Mouse (Mus musculus) embryonic facial prominence, embryonic 14.5 days (tissue): ENCODE measurements around the gene Gm28048. TPM values are rescaled to one million over a fixed set of nuclear protein-coding genes. Genes with fewer than 3 reads are reported as not detected.
A peak's percentile ranks its signal among the peaks of the same experiment; 100 is the strongest.

Experiments
- ATAC-seq: fragments of 200-750 bp; cut with Nextera tagmentation; 2 replicates; pipeline ENCODE4 v1.8.0; 2017; ENCODE audit warnings: low read depth, moderate number of reproducible peaks, moderate TSS enrichment
- DNase-seq: peaks from one replicate; pipeline ENCODE4 v3.0.0-alpha.2; 2015; ENCODE audit warnings: low spot score
- H3K27ac ChIP-seq: fragments of 300-500 bp; sonication (generic); replicated peaks from 2 replicates; pipeline ENCODE4 v1.5.1; 2014; ENCODE audit warnings: low read depth, mild to moderate bottlenecking, low read length, moderate library complexity
- H3K27me3 ChIP-seq: fragments of 300-500 bp; sonication (generic); replicated peaks from 2 replicates; pipeline ENCODE4 v1.6.1; 2014; ENCODE audit warnings: low read length; ENCODE audit not compliant: control insufficient read depth, insufficient read depth
- H3K36me3 ChIP-seq: fragments of 300-500 bp; sonication (generic); 2 replicates; pipeline ENCODE4 v1.6.1; 2014; ENCODE audit warnings: low read length, mixed read lengths; ENCODE audit not compliant: control insufficient read depth, insufficient read depth
- H3K4me1 ChIP-seq: fragments of 300-500 bp; sonication (generic); 2 replicates; pipeline ENCODE4 v1.6.1; 2014; ENCODE audit warnings: antibody characterized with exemption, low read length; ENCODE audit not compliant: control insufficient read depth, insufficient read depth
- H3K4me2 ChIP-seq: fragments of 300-500 bp; sonication (generic); 2 replicates; pipeline ENCODE4 v1.6.1; 2014; ENCODE audit warnings: low read depth, mild to moderate bottlenecking, low read length, moderate library complexity, mixed read lengths
- H3K4me3 ChIP-seq: fragments of 300-500 bp; sonication (generic); 2 replicates; pipeline ENCODE4 v1.5.1; 2014; ENCODE audit warnings: low read depth, mild to moderate bottlenecking, low read length
- H3K9ac ChIP-seq: fragments of 300-500 bp; sonication (generic); 2 replicates; pipeline ENCODE4 v1.6.1; 2014; ENCODE audit warnings: low read depth, mild to moderate bottlenecking, low read length, moderate library complexity, mixed read lengths
- H3K9me3 ChIP-seq: fragments of 300-500 bp; sonication (generic); 2 replicates; pipeline ENCODE4 v1.6.1; 2016; ENCODE audit warnings: low read length; ENCODE audit not compliant: control insufficient read depth
- WGBS: fragments of 180-500 bp; shearing (Covaris S2); extraction: QIAGEN DNeasy Blood & Tissue Kit; methylation state at CpG from one replicate; pipeline ENCODE4 v1.1.7; 2014; 5-methylcytosine and 5-hydroxymethylcytosine counted together
- polyA plus RNA-seq: library from polyadenylated mRNA; unstranded; fragments of >200 nt; fragmentation: Nextera tagmentation; extraction: Ambion mirVana; gene quantifications from 2 replicates; pipeline ENCODE4 v1.2.1, GENCODE M21; 2014

Gene Gm28048
- polyA plus RNA-seq, 1 experiment from 2014 or later = 13.6 TPM

- peaks cover 42% of the 10 kb centered on the region for H3K36me3 ChIP-seq
- H3K27me3 ChIP-seq = no peaks in the 10 kb centered on the region
- DNase-seq (peak; percentile 89), ATAC-seq (peak; percentile 82)
- peak within 1 kb of the TSS; percentile 60 for H3K4me3 ChIP-seq
- H3K4me2 ChIP-seq = peak within 1 kb of the TSS; percentile 70
- H3K4me1 ChIP-seq = no peaks in the 10 kb centered on the region
- peaks cover 57% of the 10 kb centered on the region for H3K9me3 ChIP-seq
- H3K27ac ChIP-seq = peak within 1 kb of the TSS; percentile 80
- peak within 1 kb of the TSS; percentile 70 for H3K9ac ChIP-seq
- 58% methylated on average over 56 of the region's 56 CpGs for WGBS
These were observed 9.8 kb downstream of the Gm28048 start, which contains the start of gene Zrsr1 for GRCm38 (mm10) chr11:22971835-22972709. Zrsr1 (plus strand) TSS chr11:22972005.

GRCm38 (mm10) chr11:22970546-22970945, 11.3 kb downstream of the Gm28048 start:
- no peak overlapping the region for H3K9ac ChIP-seq
- no peak overlapping the region for H3K4me2 ChIP-seq
- ATAC-seq (no peak), DNase-seq (no peak)
- H3K36me3 ChIP-seq = peaks cover 39% of the 10 kb centered on the region
- no peaks in the 10 kb centered on the region for H3K27me3 ChIP-seq
- H3K27ac ChIP-seq = no peak overlapping the region
- H3K4me3 ChIP-seq = no peak overlapping the region
- 100% methylated on average over 1 of the region's 1 CpGs for whole genome bisulfite sequencing
- peaks cover 67% of the 10 kb centered on the region for H3K9me3 ChIP-seq
- H3K4me1 ChIP-seq = no peaks in the 10 kb centered on the region

GRCm38 (mm10) chr11:22969486-22969885, 12.4 kb downstream of the Gm28048 start:
- no peak for ATAC-seq
- Histone ChIP-seq H3K4me2 (no peak overlapping the region), H3K9ac (no peak overlapping the region), H3K4me1 (no peaks in the 10 kb centered on the region), H3K27me3 (no peaks in the 10 kb centered on the region), H3K27ac (no peak overlapping the region), H3K36me3 (peaks cover 36% of the 10 kb centered on the region), H3K9me3 (peaks cover 67% of the 10 kb centered on the region), H3K4me3 (no peak overlapping the region)
- DNase-seq = peak; percentile 34
- WGBS = 57% methylated on average over 6 of the region's 6 CpGs

GRCm38 (mm10) chr11:22965503-22965902, 16.4 kb downstream of the Gm28048 start:
- H3K4me2 ChIP-seq = no peak overlapping the region
- WGBS = 68% methylated on average over 4 of the region's 4 CpGs
- no peak for ATAC-seq

GRCm38 (mm10) chr11:22964401-22964800, 17.5 kb downstream of the Gm28048 start:
- Histone ChIP-seq H3K36me3 (peaks cover 12% of the 10 kb centered on the region; the same call in 1 of the 2 replicates), H3K4me1 (no peaks in the 10 kb centered on the region), H3K27me3 (no peaks in the 10 kb centered on the region), H3K9me3 (peaks cover 26% of the 10 kb centered on the region; the same call in 1 of the 2 replicates), H3K27ac (no peak overlapping the region), H3K9ac (no peak overlapping the region), H3K4me3 (no peak overlapping the region), H3K4me2 (no peak overlapping the region)
- ATAC-seq = no peak
- WGBS = 72% methylated on average over 4 of the region's 4 CpGs
- peak; percentile 8 for DNase-seq

More at GRCm38 (mm10) chr11:22965503-22965902, 16.4 kb downstream of the Gm28048 start:
- H3K27me3 ChIP-seq = no peaks in the 10 kb centered on the region
- no peak overlapping the region for H3K27ac ChIP-seq
- no peak for DNase-seq
- peaks cover 20% of the 10 kb centered on the region; the same call in 1 of the 2 replicates for H3K36me3 ChIP-seq
- no peaks in the 10 kb centered on the region for H3K4me1 ChIP-seq
- H3K9me3 ChIP-seq = peaks cover 30% of the 10 kb centered on the region
- H3K4me3 ChIP-seq = no peak overlapping the region
- H3K9ac ChIP-seq = no peak overlapping the region

GRCm38 (mm10) chr11:22962101-22962500, 19.8 kb downstream of the Gm28048 start:
- Histone ChIP-seq H3K4me1 (no peaks in the 10 kb centered on the region), H3K27me3 (no peaks in the 10 kb centered on the region), H3K4me3 (no peak overlapping the region), H3K9ac (no peak overlapping the region), H3K9me3 (peaks cover 10% of the 10 kb centered on the region; the same call in 1 of the 2 replicates), H3K27ac (no peak overlapping the region), H3K36me3 (peaks cover 12% of the 10 kb centered on the region; the same call in 1 of the 2 replicates), H3K4me2 (no peak overlapping the region)
- WGBS = 86% methylated on average over 1 of the region's 1 CpGs
- DNase-seq = no peak
- no peak for ATAC-seq

- Histone ChIP-seq H3K9ac (no peak overlapping the region), H3K4me1 (no peaks in the 10 kb centered on the region), H3K4me3 (no peak overlapping the region), H3K36me3 (peaks cover 5% of the 10 kb centered on the region; the same call in 1 of the 2 replicates), H3K4me2 (no peak overlapping the region), H3K27ac (no peak overlapping the region), H3K27me3 (no peaks in the 10 kb centered on the region), H3K9me3 (no peaks in the 10 kb centered on the region)
- ATAC-seq (no peak), DNase-seq (no peak)
- 88% methylated on average over 4 of the region's 4 CpGs for WGBS
These were observed 24.0 kb downstream of the Gm28048 start for GRCm38 (mm10) chr11:22957791-22958374.

GRCm38 (mm10) chr11:22956830-22957229, 25.1 kb downstream of the Gm28048 start:
- DNase-seq (peak; percentile 29), ATAC-seq (peak; percentile 68; the same call in 1 of the 2 replicates)
- Histone ChIP-seq H3K4me2 (no peak overlapping the region), H3K4me3 (no peak overlapping the region), H3K27ac (no peak overlapping the region), H3K27me3 (no peaks in the 10 kb centered on the region), H3K9me3 (no peaks in the 10 kb centered on the region), H3K4me1 (no peaks in the 10 kb centered on the region), H3K9ac (no peak overlapping the region), H3K36me3 (peaks cover 5% of the 10 kb centered on the region; the same call in 1 of the 2 replicates)
- WGBS = 76% methylated on average over 4 of the region's 4 CpGs
